Mouse (Mus musculus) lung, adult 2 months (tissue): ENCODE data around the gene Slbp.

Experiments used
- CTCF ChIP-seq: fragments of 200-500 bp; IDR thresholded peaks from 2 replicates; pipeline ENCODE4 v1.5.1; 2011; ENCODE audit warnings: mild to moderate bottlenecking, low read length, control low read depth; ENCODE audit not compliant: insufficient read depth
- POLR2A ChIP-seq: fragments of 200-500 bp; IDR thresholded peaks from 2 replicates; pipeline ENCODE4 v1.6.1; 2011; ENCODE audit warnings: low read depth, mild to moderate bottlenecking, control low read depth, low read length, borderline replicate concordance; ENCODE audit errors: extremely low read depth

DNA sequence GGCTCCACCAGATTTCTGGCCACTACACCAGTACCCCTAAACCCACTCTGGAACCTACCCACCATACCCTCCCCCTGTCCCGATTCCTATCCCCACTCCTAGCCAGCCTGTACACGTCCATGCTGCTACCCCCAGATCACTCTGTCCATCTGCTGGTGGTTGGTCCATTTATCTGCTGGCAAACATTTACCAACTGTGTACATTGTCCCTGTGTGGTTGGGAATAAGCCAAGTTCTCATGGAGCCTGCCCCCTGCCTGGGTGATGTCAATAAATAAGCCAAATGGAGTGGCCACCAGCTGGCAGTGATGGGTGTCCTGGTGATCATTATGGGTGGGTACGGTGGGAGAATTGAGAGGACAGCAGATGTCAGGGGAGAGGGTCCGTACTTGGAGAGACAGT lies 34.8 kb upstream of the Slbp start:
- TF ChIP-seq CTCF (no peak), POLR2A (no peak)
